Mouse (Mus musculus) embryonic stem cell, embryonic (primary cell): ENCODE results near the gene Gm21876.
"Not testable (repeated sequence)": the region's sequence is repeated elsewhere in the genome, so short reads cannot be mapped to it uniquely, and the experiment has no call there.

Source experiments
- CTCF ChIA-PET, 4 experiments: fragments of 300-600 bp in 2 of 4; fragments of 350-600 bp in 2 of 4; sonication (Branson Sonifier 250); formaldehyde crosslinking; loops; one replicate each; lab custom pipeline; 2022; ENCODE audit warnings: inconsistent platforms in 2 of 4; lab: Charles Lee
- POLR2A ChIA-PET, 4 experiments: fragments of 300-600 bp in 2 of 4; fragments of 350-600 bp in 2 of 4; sonication (Branson Sonifier 250); formaldehyde crosslinking; loops; one replicate each; lab custom pipeline; 2022; ENCODE audit warnings: antibody characterized with exemption in 4 of 4, inconsistent platforms in 1 of 4; lab: Charles Lee

Gm21876 gene

GRCm38 (mm10) chrX:21175553-21175952, at the start of gene Gm21876:
Gene Gm21876 (minus strand): TSS chrX:21175653.
- ChIA-PET POLR2A (no interaction called here), CTCF (no interaction called here)

GRCm38 (mm10) chrX:21220422-21220821, 45.0 kb upstream of the Gm21876 start:
- CTCF ChIA-PET = no interaction called here

GRCm38 (mm10) chrX:21146675-21147074, 28.8 kb downstream of the Gm21876 start:
- POLR2A ChIA-PET, CTCF ChIA-PET: not testable (repeated sequence)

More at GRCm38 (mm10) chrX:21220422-21220821, 45.0 kb upstream of the Gm21876 start:
- POLR2A ChIA-PET = no interaction called here
